Mouse (Mus musculus) small intestine, adult 2 months (tissue): ENCODE measurements around the gene Olfr1197.

Experiments used
- CTCF ChIP-seq: fragments of 200-500 bp; IDR thresholded peaks from 2 replicates; pipeline ENCODE4 v1.5.1; 2012; ENCODE audit warnings: low read depth, mild to moderate bottlenecking, control low read depth, inconsistent platforms, low read length, moderate library complexity, mixed read lengths; ENCODE audit not compliant: insufficient replicate concordance, insufficient read length; ENCODE audit errors: extremely low read depth
- POLR2A ChIP-seq: fragments of 200-500 bp; IDR thresholded peaks from 2 replicates; pipeline ENCODE4 v1.6.1; 2012; ENCODE audit warnings: low read depth, mild to moderate bottlenecking, control low read depth, inconsistent platforms, low read length, moderate library complexity

DNA sequence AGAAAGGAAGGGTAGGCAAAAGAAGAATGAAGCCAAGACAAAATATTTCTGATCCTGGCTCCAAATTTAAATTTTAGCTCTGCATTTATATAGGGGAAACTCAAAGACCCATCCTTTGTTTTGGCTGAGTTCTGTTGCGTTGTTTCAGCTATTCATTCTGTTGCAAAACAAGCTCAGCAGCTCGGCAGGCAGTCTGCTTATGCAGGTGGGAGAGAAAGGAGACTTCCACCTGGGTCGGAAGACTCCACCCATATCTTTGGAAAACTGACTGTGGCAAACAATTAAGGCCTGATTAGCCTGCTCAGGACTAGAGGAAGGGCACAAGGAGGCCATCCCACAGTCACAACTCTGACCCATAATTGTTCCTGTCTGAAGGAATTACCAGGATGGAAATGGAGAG, 11.2 kb upstream of the Olfr1197 start:
- TF ChIP-seq CTCF (no peak), POLR2A (no peak)
